Mouse (Mus musculus) C2C12 (cell line): ENCODE results near the gene Ap1m1.

Source experiments
- CTCF ChIP-seq: IDR thresholded peaks from one replicate; pipeline ENCODE4 v1.5.1; 2011; ENCODE audit not compliant: control insufficient read depth, insufficient read depth, insufficient read length
- MAX ChIP-seq: IDR thresholded peaks from one replicate; pipeline ENCODE4 v1.6.1; 2011; ENCODE audit warnings: mild to moderate bottlenecking, control low read depth
- USF1 ChIP-seq: IDR thresholded peaks from one replicate; pipeline ENCODE4 v1.6.1; 2011; ENCODE audit warnings: low read depth, mild to moderate bottlenecking, control low read depth, moderate library complexity

- TF ChIP-seq CTCF (no peak), USF1 (no peak), MAX (no peak)
These were observed 26.9 kb downstream of the Ap1m1 start for GRCm38 (mm10) chr8:72266671-72267070.
